Mouse (Mus musculus) liver, postnatal 0 days (tissue): ENCODE measurements around the gene Jph2.

Experiments used
- CTCF ChIP-seq: sonication (generic); IDR thresholded peaks from 2 replicates; pipeline ENCODE4 v1.5.1; 2016; ENCODE audit warnings: antibody characterized with exemption, low read depth
- EP300 ChIP-seq: IDR thresholded peaks from 2 replicates; pipeline ENCODE4 v1.6.1; 2016; ENCODE audit warnings: antibody characterized with exemption, low read depth, mild to moderate bottlenecking

GRCm38 (mm10) chr2:163372627-163373026 lies 25.2 kb downstream of the Jph2 start:
- no peak for TF ChIP-seq CTCF
- TF ChIP-seq EP300 = no peak
